Mouse (Mus musculus): ENCODE measurements around the gene Grsf1. TPM values are rescaled to one million over a fixed set of nuclear protein-coding genes. Genes with fewer than 3 reads are reported as not detected.

Gene Grsf1
- total RNA-seq (2021): 100 to 1,000 TPM in 1 of 2 experiments, 10 to 100 TPM in 1; 92.2 to 107 TPM
- long read RNA-seq, experiment 1, transcript Grsf1-202 (10 exons, 2,286 nt): minor isoform, 11 of 87 reads
- long read RNA-seq, experiment 1, transcript Grsf1-201 (10 exons, 2,538 nt): major isoform, 44 of 87 reads
- long read RNA-seq, experiment 1, partial matches to known transcripts: 10 of 87 reads
- long read RNA-seq, experiment 1, other reads (novel, unspliced or antisense): 22 of 87 reads
- long read RNA-seq, experiment 2, transcript Grsf1-201 (10 exons, 2,538 nt): major isoform, 29 of 70 reads
- long read RNA-seq, experiment 2, transcript Grsf1-202 (10 exons, 2,286 nt): minor isoform, 12 of 70 reads
- long read RNA-seq, experiment 2, partial matches to known transcripts: 3 of 70 reads
- long read RNA-seq, experiment 2, other reads (novel, unspliced or antisense): 26 of 70 reads

DNA sequence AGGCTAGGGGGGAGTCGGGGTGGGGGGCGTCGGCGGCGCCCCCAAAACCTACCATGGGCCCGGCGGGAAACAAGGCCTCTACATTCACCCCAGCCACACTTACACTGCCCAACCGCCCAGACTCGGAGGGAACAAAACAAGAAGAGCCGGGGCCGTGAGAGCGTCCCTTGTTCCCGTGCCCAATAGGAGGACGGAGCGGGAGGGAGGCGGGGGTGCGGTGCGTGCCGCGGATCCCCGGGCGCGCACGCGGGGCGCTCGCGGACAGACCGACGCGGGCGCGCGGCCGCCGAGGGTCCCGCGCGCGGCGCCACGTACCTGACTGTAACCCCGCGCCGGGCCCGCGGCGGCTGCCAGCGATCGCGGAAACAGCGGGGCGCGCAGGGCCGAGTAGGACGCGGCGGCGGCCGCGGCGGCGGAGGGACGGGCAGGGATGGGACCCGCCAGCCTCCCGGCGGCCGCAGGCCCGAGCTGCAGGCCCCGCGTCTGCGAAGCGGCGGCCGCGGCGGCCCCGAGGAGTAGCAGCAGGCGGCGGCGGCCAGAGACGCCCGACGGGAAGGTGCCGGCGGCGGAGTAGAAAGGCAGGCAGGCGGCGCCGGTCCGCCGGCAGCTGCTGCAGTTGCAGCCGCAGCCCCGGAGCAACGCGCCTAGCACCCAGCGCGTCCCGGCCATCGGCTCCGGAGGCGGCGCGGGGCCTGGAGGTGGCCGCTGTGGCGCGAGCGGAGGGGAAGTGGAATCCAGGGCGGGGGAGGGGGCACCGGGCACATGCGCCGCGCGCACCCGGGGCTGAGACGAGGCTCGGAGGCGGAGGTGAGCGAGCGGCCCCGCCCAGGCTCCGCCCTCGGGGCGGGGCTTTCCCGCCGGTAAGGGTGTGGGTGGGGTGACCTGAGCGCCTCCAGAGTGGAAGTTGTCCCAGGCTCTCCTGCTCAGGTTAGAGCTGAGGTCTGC, at the start of gene Grsf1:
TSS of gene Grsf1 (minus strand) at position 729 of the 945 bp plus-strand sequence.
- Histone ChIP-seq H3K4me3 (peak within 1 kb of the TSS; percentile 86), H3K27ac (peak within 1 kb of the TSS; percentile 91)
- intact Hi-C loops (cut with DNase I): loop anchor here (1.0 to 5.0 kb wide), 3 partner anchors 45 to 123 kb away; partner anchors contain the start of genes Dck, Mob1b and Utp3
- no peak for TF ChIP-seq CTCF (IDR thresholded peaks at IDR 0.05)
- DNase-seq (ENCODE audit: extremely low spot score in 1 of 2, low spot score in 2 of 2): peak; percentile 88 to 91

- intact Hi-C loops (cut with DNase I): loop anchor here (5.0 kb wide), 1 partner anchor 167 kb away; no protein-coding TSS in a partner anchor
- H3K27ac ChIP-seq: no peak overlapping the region
- no peak for TF ChIP-seq CTCF (IDR thresholded peaks at IDR 0.05)
- no peak overlapping the region for H3K4me3 ChIP-seq
- DNase-seq (ENCODE audit: extremely low spot score in 1 of 2, low spot score in 2 of 2): no peak
Measured at GRCm38 (mm10) chr5:88724030-88724429, 48.1 kb upstream of the Grsf1 start.

DNA sequence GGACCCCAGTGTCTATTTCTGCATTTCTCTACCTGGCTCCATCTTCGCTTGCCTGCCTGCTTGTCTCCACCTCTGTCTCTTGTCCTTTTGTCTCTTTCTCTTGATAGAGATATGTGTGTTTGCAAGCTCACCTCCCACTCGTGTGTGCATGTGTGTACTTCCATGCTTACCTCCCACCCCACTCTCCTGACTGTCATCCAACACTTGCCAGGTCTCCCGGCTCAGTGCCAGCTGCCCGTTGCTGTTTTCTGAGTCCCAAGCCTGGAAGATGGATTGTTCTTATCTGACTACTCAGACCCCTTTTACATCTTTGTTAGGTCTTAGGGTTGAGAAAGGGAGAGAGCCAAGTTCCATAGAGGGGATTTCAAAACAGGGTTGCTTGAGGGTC, 46.2 kb upstream of the Grsf1 start:
- TF ChIP-seq CTCF (IDR thresholded peaks at IDR 0.05): no peak
- intact Hi-C loops (cut with DNase I): loop anchor here (5.0 kb wide), 1 partner anchor 165 kb away; no protein-coding TSS in a partner anchor
- peak in 1 of 2 experiments; percentile 24 for DNase-seq (ENCODE audit: extremely low spot score in 1 of 2, low spot score in 2 of 2)
- Histone ChIP-seq H3K4me3 (peak overlapping the region; percentile 99), H3K27ac (no peak overlapping the region)

GRCm38 (mm10) chr5:88721565-88722212, 45.7 kb upstream of the Grsf1 start:
- H3K27ac ChIP-seq: peak overlapping the region; percentile 60
- peak; percentile 24 to 31 for DNase-seq (ENCODE audit: extremely low spot score in 1 of 2, low spot score in 2 of 2)
- no peak for TF ChIP-seq CTCF (IDR thresholded peaks at IDR 0.05)
- peak overlapping the region; percentile 99 for H3K4me3 ChIP-seq
- intact Hi-C loops (cut with DNase I): loop anchor here (2.0 to 5.0 kb wide), 2 partner anchors 43 to 164 kb away; partner anchors contain the start of gene Dck

- intact Hi-C loops (cut with DNase I): loop anchor here (2.0 to 5.0 kb wide), 2 partner anchors 44 to 164 kb away; partner anchors contain the start of gene Dck
- no peak for TF ChIP-seq CTCF (IDR thresholded peaks at IDR 0.05)
- no peak for DNase-seq (ENCODE audit: extremely low spot score in 1 of 2, low spot score in 2 of 2)
- peak overlapping the region; percentile 92 for H3K27ac ChIP-seq
- H3K4me3 ChIP-seq: peak overlapping the region; percentile 99
Measured at GRCm38 (mm10) chr5:88721003-88721475, 45.1 kb upstream of the Grsf1 start.

- TF ChIP-seq CTCF (IDR thresholded peaks at IDR 0.05): no peak
- intact Hi-C loops (cut with DNase I): loop anchor here (1.0 to 5.0 kb wide), 3 partner anchors 44 to 163 kb away; partner anchors contain the start of genes Dck and Grsf1
- Histone ChIP-seq H3K4me3 (peak within 1 kb of the TSS; percentile 99), H3K27ac (peak within 1 kb of the TSS; percentile 92)
- DNase-seq (ENCODE audit: extremely low spot score in 1 of 2, low spot score in 2 of 2): peak; percentile 96 to 98
Measured at GRCm38 (mm10) chr5:88720116-88721002, 44.4 kb upstream of the Grsf1 start, which contains the start of gene Mob1b. TSS of gene Mob1b (plus strand) at chr5:88720855.

- H3K4me3 ChIP-seq: no peak overlapping the region
- no peak for DNase-seq (ENCODE audit: extremely low spot score in 1 of 2, low spot score in 2 of 2)
- intact Hi-C loops (cut with DNase I): no loop called here
- no peak for TF ChIP-seq CTCF (IDR thresholded peaks at IDR 0.05)
- H3K27ac ChIP-seq: no peak overlapping the region
Measured at GRCm38 (mm10) chr5:88716983-88717382, 41.0 kb upstream of the Grsf1 start.

GRCm38 (mm10) chr5:88712328-88712727, 36.4 kb upstream of the Grsf1 start:
- no peak overlapping the region for H3K4me3 ChIP-seq
- no peak for DNase-seq (ENCODE audit: extremely low spot score in 1 of 2, low spot score in 2 of 2)
- no peak overlapping the region for H3K27ac ChIP-seq
- intact Hi-C loops (cut with DNase I): no loop called here
- no peak for TF ChIP-seq CTCF (IDR thresholded peaks at IDR 0.05)

DNA sequence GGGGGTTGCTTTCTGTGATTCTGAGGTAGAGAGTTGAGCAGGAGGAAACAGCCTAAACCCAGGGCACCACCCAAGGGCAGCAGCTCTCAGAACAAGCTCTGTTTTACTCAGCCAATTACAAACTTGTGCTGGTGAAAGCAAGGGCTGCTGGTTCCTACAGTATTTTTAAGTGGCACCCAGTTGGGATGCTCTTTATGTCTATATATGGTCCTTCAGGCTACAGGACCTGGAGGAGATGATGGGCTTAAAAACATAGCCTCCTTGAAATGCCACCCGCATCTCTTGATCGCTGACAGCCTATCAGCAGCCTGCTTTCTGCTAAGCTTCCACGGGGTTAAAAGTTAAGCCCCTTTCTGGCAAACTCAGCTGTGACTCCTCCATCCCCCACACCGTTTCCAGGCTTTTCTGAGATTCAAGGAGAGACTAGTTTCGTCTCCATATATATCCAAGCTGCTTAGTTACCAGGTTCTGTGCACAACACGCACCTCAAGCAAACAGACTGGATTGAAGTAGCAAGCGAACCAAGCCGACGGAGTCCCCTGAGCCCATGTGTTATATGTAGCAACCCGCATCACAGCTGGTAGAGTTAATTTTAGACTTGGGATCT, 35.8 kb upstream of the Grsf1 start:
- intact Hi-C loops (cut with DNase I): no loop called here
- peak overlapping the region; percentile 65 for H3K27ac ChIP-seq
- 0 out of 2 replicates have a peak overlapping the region, but pooled peaks have one; percentile 16 for H3K4me3 ChIP-seq
- peak in 1 of 2 experiments; percentile 16 for DNase-seq (ENCODE audit: extremely low spot score in 1 of 2, low spot score in 2 of 2)
- TF ChIP-seq CTCF (IDR thresholded peaks at IDR 0.05): no peak

All from left cerebral cortex, adult 2 months (tissue).